Mouse (Mus musculus) heart, embryonic 10.5 days (tissue): ENCODE results near the gene Ppard. TPM values are rescaled to one million over a fixed set of nuclear protein-coding genes. Genes with fewer than 3 reads are reported as not detected.
"Not testable (repeated sequence)": the region's sequence is repeated elsewhere in the genome, so short reads cannot be mapped to it uniquely, and the experiment has no call there.

Source experiments
- DNase-seq: peaks from one replicate; pipeline ENCODE4 v3.0.0-alpha.2; 2017; ENCODE audit warnings: low spot score
- H3K27ac ChIP-seq: fragments of 300-500 bp; sonication (generic); 2 replicates; pipeline ENCODE4 v1.5.1; 2016; ENCODE audit warnings: mild to moderate bottlenecking
- H3K27me3 ChIP-seq: fragments of 300-500 bp; sonication (generic); 2 replicates; pipeline ENCODE4 v1.6.1; 2016; ENCODE audit warnings: mild to moderate bottlenecking; ENCODE audit not compliant: poor library complexity, insufficient read depth, severe bottlenecking
- H3K36me3 ChIP-seq: fragments of 300-500 bp; sonication (generic); 2 replicates; pipeline ENCODE4 v1.6.1; 2016; ENCODE audit warnings: mild to moderate bottlenecking, moderate library complexity
- H3K4me1 ChIP-seq: fragments of 300-500 bp; sonication (generic); 2 replicates; pipeline ENCODE4 v1.6.1; 2016; ENCODE audit warnings: mild to moderate bottlenecking
- H3K4me3 ChIP-seq: fragments of 300-500 bp; sonication (generic); 2 replicates; pipeline ENCODE4 v1.5.1; 2016; ENCODE audit warnings: mild to moderate bottlenecking, moderate library complexity
- H3K9me3 ChIP-seq: fragments of 300-500 bp; sonication (generic); 2 replicates; pipeline ENCODE4 v1.6.1; 2016; ENCODE audit warnings: mild to moderate bottlenecking, moderate library complexity
- WGBS: fragments of 180-500 bp; shearing (Covaris S2); methylation state at CpG from one replicate; pipeline ENCODE4 v1.1.7; 2016; 5-methylcytosine and 5-hydroxymethylcytosine counted together
- polyA plus RNA-seq: library from polyadenylated mRNA; unstranded; fragments of >200 nt; fragmentation: Nextera tagmentation; extraction: Ambion mirVana; gene quantifications from 2 replicates; pipeline ENCODE4 v1.2.1, GENCODE M21; 2016

Gene Ppard
- polyA plus RNA-seq, 1 experiment from 2014 or later = 1.2 TPM

DNA sequence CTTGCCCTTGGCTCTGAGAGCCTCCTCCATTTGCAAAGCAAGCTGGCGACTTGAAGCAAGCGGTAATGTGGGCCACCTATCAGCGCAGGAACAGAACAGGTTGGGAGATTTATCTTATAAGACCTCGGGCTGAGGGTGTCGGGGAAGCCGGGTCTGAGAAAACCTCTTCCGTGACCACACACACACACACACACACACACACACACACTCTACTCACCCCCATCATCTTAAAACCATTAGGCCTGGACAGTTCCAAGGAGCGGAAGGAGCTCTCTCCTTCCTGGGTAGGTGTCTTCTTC lies 24.2 kb upstream of the Ppard start:
- H3K4me1 ChIP-seq = peaks cover 39% of the 10 kb centered on the region
- no peaks in the 10 kb centered on the region for H3K9me3 ChIP-seq
- peak overlapping the region; percentile 72 for H3K27ac ChIP-seq
- no peak for DNase-seq
- H3K36me3 ChIP-seq = peaks cover 4% of the 10 kb centered on the region; the same call in 1 of the 2 replicates
- peak overlapping the region; percentile 54 for H3K4me3 ChIP-seq
- WGBS = 70% methylated on average over 8 of the region's 8 CpGs
- peaks cover 17% of the 10 kb centered on the region; the same call in 1 of the 2 replicates for H3K27me3 ChIP-seq

DNA sequence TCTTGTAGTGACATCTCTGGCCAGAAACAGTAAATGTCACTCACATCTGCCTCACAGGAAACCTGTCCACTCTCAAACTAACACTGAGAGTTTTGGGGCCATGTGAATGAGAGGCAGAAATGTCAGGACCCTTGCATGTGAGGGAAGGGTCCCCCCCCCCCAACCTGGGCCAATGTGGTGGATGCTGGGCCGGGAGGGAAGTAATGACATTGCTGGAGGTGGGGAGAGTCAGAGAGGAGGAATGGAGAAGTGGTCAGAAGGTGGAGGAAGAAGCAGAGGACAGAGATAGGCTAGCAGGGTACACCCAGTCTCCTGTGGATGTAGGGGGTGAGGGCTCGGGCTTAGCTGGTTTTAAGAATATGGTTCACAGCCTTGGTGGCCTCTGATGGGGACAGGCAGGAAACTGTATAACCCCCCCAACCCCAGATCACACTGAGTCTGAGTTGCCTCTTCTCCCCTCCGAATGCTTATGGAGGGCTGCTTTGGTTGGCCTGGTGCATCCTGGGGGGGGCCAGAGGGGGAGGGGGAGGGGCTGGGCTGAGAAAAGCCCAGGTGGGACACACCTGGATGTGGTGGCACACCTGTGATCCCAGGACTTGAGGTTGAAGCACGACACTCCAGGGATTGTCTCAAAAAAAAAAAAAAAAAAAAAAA lies 22.9 kb upstream of the Ppard start:
- H3K36me3 ChIP-seq = no peaks in the 10 kb centered on the region
- peaks cover 17% of the 10 kb centered on the region; the same call in 1 of the 2 replicates for H3K27me3 ChIP-seq
- H3K4me3 ChIP-seq = no peak overlapping the region
- H3K9me3 ChIP-seq = no peaks in the 10 kb centered on the region
- H3K4me1 ChIP-seq = peaks cover 37% of the 10 kb centered on the region
- no peak for DNase-seq
- H3K27ac ChIP-seq = no peak overlapping the region
- WGBS = 60% methylated on average over 4 of the region's 4 CpGs

DNA sequence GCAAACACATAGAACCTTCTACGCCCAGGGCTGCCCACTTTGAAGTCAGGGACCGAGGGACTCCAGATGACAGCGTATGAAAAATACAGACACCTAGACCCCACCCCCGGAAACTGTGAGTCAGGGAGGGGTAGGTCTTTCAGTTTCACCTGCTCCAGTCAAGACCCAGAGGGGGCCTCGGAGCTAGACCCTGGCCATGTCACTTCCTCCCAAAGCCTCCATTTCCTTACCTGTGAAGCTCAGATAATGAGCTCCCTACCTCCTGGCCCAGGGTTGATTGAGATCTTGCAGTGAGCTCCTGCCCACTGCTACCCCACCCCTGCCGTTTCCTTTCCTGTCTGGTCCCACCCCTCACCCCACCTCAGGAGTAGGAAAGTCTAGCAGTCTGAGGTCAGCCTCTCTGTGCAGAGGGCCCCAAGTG lies 20.6 kb upstream of the Ppard start:
- no peaks in the 10 kb centered on the region for H3K36me3 ChIP-seq
- H3K9me3 ChIP-seq = no peaks in the 10 kb centered on the region
- H3K4me1 ChIP-seq = peaks cover 29% of the 10 kb centered on the region
- H3K4me3 ChIP-seq = no peak overlapping the region
- no peak for DNase-seq
- peaks cover 17% of the 10 kb centered on the region for H3K27me3 ChIP-seq
- WGBS = 66% methylated on average over 6 of the region's 6 CpGs
- no peak overlapping the region for H3K27ac ChIP-seq

DNA sequence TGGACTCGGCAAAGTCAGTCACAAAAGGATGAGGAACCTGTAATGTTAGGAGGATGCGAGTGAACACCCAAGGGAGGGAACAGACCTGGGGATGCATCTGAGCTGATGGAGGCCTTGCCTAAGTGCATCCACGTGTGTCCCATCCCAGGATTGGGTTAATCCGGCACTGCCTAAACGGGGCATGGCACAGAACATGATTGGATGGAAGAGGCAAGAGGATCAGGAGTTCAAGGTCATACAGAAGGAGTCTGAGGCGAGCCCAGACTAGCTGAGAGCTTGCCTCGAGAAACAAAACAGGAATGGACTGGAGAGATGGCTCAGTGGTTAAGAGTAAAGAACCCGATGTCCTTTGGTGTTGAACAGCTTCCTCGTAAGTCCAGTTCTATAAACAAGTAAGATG lies 20.1 kb upstream of the Ppard start:
- no peaks in the 10 kb centered on the region for H3K36me3 ChIP-seq
- H3K4me1 ChIP-seq = peaks cover 24% of the 10 kb centered on the region
- peaks cover 22% of the 10 kb centered on the region for H3K27me3 ChIP-seq
- H3K27ac ChIP-seq = no peak overlapping the region
- WGBS = 68% methylated on average over 9 of the region's 9 CpGs
- no peak overlapping the region for H3K4me3 ChIP-seq
- no peak for DNase-seq
- no peaks in the 10 kb centered on the region for H3K9me3 ChIP-seq

DNA sequence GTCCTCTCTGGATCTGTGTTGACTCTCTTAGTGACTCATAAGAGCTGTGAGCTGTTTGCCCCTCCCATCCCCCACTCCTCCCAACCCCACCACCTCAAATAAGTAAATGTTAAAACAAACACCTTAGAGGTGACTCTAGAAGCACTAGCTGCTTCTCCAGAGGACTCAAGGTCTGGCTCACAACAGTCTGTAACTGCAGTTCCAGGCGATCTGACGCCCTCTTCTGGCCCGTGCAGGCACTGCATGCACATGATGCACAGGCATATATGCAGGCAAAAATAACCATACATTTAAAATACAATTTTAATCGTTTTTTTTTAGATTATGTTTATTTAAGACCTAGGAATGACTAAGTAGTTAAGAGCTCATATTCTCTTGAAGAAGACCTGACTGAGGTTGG lies 19.3 kb upstream of the Ppard start:
- no peaks in the 10 kb centered on the region for H3K36me3 ChIP-seq
- no peak for DNase-seq

DNA sequence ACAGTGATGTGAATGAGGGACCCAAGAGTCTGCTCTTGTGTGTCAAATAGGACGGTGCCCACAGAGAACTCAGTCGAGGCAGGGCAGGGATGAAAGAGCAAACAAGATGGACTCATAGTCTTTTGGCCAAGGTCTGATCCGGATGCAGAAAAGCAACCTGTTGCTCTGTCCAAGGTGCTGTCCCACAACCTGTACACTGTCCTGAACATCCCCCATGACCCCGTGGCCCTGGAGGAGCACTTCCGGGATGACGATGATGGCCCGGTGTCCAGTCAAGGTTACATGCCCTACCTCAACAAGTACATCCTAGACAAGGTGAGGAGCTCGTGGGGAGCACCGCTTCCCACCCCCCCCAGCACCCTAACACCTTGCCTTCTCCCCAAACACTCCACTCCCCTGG lies 15.7 kb upstream of the Ppard start:
- H3K27me3 ChIP-seq = peaks cover 25% of the 10 kb centered on the region
- DNase-seq = no peak
- H3K4me1 ChIP-seq = peaks cover 18% of the 10 kb centered on the region
- no peak overlapping the region for H3K27ac ChIP-seq
- H3K4me3 ChIP-seq = no peak overlapping the region
- H3K36me3 ChIP-seq = no peaks in the 10 kb centered on the region
- H3K9me3 ChIP-seq = no peaks in the 10 kb centered on the region
- WGBS = 77% methylated on average over 9 of the region's 9 CpGs

More for the DNA sequence above, 19.3 kb upstream of the Ppard start:
- Histone ChIP-seq H3K4me3 (no peak overlapping the region), H3K27ac (no peak overlapping the region), H3K27me3 (peaks cover 26% of the 10 kb centered on the region), H3K4me1 (peaks cover 21% of the 10 kb centered on the region), H3K9me3 (no peaks in the 10 kb centered on the region)
- 23% methylated on average over 4 of the region's 4 CpGs for WGBS

DNA sequence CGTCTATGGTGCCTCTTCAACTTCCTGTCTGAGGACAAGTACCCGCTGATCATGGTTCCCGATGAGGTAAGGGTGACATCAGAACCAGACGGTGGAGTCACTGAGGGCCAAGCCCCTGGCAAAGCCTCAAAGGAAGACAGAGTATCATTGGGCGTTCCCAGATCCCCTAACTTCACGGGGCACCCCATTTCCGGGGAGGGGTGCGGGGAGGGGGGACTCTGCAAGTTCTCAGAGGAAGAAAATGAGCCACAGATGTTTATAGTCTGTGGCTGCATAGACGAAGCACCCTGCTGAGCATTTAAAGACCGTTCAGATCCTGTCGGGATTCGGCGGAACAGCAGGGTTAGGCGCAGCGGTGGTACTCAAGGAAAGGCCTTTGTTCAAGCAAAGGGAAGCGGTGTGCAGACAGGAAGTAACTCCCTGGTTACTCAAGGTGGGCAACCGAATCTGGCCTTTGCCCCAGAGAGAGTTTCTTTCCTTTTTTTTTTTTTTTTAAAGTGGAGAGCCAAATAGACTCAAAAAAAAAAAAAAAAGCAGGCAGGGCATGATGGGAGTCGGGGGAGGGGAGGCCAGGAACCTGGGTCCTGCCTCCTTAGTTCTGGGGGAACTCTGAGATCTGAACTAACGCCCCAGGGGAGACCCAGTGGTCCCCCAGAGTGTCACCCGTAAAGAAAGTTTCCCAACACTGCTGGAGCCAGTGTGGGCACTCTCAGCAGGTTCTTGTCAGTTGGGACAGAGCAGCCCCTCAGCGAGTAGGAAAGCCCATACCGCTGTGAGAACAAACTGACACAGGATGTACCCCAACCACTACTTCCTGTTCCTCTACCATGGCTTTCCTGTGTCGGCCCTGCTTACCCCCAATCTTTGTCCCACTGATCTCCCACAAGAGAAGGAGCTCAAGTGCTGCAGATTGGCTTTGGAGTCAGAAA lies 14.5 kb upstream of the Ppard start:
- H3K4me1 ChIP-seq = peaks cover 17% of the 10 kb centered on the region
- no peaks in the 10 kb centered on the region for H3K9me3 ChIP-seq
- H3K36me3 ChIP-seq = no peaks in the 10 kb centered on the region
- H3K27ac ChIP-seq = peak overlapping the region; percentile 76
- H3K27me3 ChIP-seq = peaks cover 25% of the 10 kb centered on the region
- peak overlapping the region; percentile 28 for H3K4me3 ChIP-seq
- no peak for DNase-seq
- WGBS = 17% methylated on average over 23 of the region's 23 CpGs

DNA sequence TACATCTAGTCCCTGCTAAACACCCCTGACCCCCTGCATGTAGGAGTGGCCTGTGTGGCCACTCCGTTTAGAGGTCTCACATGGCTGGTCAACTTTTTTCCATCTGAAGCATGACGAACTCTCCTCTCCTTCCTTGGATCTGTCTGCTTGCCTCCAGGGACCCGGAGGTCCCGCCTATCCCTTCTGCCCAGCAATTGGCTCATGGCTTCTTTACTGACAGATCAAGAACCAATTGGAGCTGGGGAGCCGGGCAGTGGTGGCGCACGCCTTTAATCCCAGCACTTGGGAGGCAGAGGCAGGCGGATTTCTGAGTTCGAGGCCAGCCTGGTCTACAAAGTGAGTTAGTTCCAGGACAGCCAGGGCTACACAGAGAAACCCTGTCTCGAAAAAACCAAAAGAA lies 10.0 kb upstream of the Ppard start:
- peaks cover 18% of the 10 kb centered on the region for H3K27me3 ChIP-seq
- H3K27ac ChIP-seq, H3K4me3 ChIP-seq, H3K36me3 ChIP-seq, DNase-seq, H3K9me3 ChIP-seq: not testable (repeated sequence)
- H3K4me1 ChIP-seq = peaks cover 40% of the 10 kb centered on the region
- 83% methylated on average over 10 of the region's 10 CpGs for WGBS

DNA sequence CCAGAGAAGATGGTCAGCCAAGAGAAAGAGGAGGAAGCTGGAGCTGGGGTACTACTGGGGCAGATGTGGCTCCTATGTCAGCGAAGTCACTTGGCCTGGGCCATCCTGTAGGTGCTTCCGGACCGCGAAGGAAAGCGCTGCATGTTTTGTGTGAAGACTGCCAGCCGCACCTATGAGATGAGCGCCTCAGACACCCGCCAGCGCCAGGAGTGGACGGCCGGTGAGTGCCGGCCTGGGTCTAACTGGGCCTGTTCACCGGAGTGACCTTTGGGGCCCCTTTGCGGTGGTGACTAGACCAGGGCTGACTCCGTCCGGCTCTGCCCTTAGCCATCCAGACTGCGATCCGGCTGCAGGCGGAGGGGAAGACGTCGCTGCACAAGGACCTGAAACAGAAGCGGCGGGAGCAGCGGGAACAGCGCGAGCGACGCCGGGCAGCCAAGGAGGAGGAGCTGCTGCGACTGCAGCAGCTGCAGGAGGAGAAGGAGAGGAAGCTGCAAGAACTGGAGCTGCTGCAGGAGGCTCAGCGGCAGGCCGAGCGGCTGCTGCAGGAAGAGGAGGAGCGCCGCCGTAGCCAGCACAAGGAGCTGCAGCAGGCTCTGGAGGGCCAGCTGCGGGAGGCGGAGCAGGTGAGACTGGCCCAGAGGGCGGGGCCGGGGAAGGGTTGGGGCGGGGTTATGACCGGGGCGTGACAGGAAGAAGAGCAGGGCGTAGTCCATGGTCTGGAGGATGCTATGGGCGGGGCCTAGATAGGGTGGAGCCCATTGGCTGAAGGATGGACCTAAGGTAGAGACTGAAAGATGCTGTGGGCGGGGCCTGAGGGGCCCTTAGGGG lies 8.7 kb upstream of the Ppard start:
- WGBS = 1% methylated on average over 46 of the region's 46 CpGs
- Histone ChIP-seq H3K27me3 (0 out of 2 replicates have a peak, but pooled peaks cover 7% of the 10 kb centered on the region), H3K4me1 (peaks cover 35% of the 10 kb centered on the region), H3K27ac (peak overlapping the region; percentile 86), H3K9me3 (no peaks in the 10 kb centered on the region), H3K4me3 (peak overlapping the region; percentile 70), H3K36me3 (no peaks in the 10 kb centered on the region)
- peak; percentile 98 for DNase-seq

DNA sequence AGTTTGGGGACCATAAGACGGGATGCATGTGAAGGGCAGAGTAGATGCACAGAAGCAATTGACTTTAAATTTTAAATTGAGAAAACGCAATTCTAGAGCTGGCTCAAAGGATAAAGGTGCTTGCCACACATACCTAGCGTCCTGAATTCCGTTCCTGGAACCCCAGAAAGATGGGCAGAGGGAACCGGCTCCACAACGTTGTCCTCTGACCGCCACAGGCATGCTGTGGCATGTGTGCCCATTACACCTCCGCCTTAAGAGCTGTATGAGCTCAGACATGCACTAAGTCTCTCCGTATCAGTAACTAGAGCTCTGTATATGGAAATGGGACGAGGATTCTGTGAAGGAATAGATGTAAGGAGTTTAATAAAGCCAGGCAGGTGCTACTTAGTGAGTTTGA lies 7.9 kb upstream of the Ppard start:
- Histone ChIP-seq H3K27ac (no peak overlapping the region), H3K27me3 (peaks cover 11% of the 10 kb centered on the region; the same call in 1 of the 2 replicates), H3K4me1 (peaks cover 35% of the 10 kb centered on the region), H3K36me3 (no peaks in the 10 kb centered on the region), H3K4me3 (peak overlapping the region; percentile 70; the same call in 1 of the 2 replicates), H3K9me3 (no peaks in the 10 kb centered on the region)
- DNase-seq = no peak
- 84% methylated on average over 10 of the region's 10 CpGs for WGBS

DNA sequence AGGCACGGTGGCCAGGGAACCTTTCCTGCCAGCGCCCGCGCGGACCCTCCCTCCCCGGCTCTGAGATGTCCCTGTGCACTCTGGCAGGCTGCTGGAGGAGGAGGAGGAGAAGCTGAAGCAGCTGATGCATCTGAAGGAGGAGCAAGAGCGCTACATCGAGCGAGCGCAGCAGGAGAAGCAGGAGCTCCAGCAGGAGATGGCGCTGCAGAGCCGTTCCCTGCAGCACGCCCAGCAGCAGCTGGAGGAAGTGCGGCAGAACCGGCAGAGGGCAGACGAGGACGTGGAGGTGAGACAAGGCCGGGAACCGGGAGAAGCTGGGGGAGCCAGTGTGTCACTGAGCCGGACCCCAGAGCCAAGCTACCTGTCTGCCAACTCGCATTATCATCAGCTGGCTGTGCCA lies 6.5 kb upstream of the Ppard start:
- peak; percentile 95 for DNase-seq
- Histone ChIP-seq H3K9me3 (no peaks in the 10 kb centered on the region), H3K4me3 (peak overlapping the region; percentile 52), H3K36me3 (no peaks in the 10 kb centered on the region), H3K4me1 (peaks cover 35% of the 10 kb centered on the region), H3K27me3 (peaks cover 15% of the 10 kb centered on the region; the same call in 1 of the 2 replicates), H3K27ac (peak overlapping the region; percentile 67)
- under 1% methylated on average over 21 of the region's 21 CpGs for WGBS

DNA sequence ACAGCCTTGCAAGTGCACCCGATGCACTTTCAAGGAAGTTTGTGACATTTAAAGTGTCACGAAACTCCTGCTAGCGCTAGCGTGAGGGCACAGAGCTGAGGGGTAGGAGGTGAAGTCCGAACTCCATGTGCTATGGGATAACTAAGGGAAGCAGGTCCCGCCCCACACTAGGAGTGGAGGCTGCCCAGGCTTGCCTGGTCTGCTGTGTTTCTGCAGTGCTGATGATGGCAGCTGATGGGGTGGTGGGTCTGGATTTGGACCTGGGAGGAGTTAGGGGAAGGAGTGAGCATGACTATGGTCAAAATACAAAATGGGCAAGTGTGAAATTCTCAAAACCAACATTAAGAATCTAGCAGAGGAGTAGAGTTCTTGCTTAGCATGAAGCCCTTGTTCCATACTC lies 2.0 kb upstream of the Ppard start:
- no peak for DNase-seq
- 65% methylated on average over 6 of the region's 6 CpGs for WGBS
- H3K27me3 ChIP-seq = peaks cover 8% of the 10 kb centered on the region; the same call in 1 of the 2 replicates
- H3K27ac ChIP-seq = no peak overlapping the region
- peaks cover 35% of the 10 kb centered on the region for H3K4me1 ChIP-seq
- H3K36me3 ChIP-seq = no peaks in the 10 kb centered on the region
- no peak overlapping the region for H3K4me3 ChIP-seq
- no peaks in the 10 kb centered on the region for H3K9me3 ChIP-seq
